In genomic region chr17:47174748-47175215, GRCm38 (mm10) we compare ENCODE assay signal across 9 mouse cellular contexts.
A peak's percentile ranks its signal among the peaks of the same experiment; 100 is the strongest.
DNase-seq lines count a peak whose midpoint lies in the region; ATAC-seq lines count a peak whose summit lies in the region.
"Had no signal": no experiment of that assay in that cellular context is flagged by ENCODE, and none has a peak within 500 bp of the region (broad histone marks: within the 10 kb centered on the region; RNA-seq: fewer than 3 reads in every experiment).

No protein-coding gene starts in this region.

- no peaks in the 10 kb centered on the region for H3K27me3 ChIP-seq in heart, embryonic 10.5 days (ENCODE audit: insufficient read depth, poor library complexity, severe bottlenecking)
- no peaks in the 10 kb centered on the region for H3K27me3 ChIP-seq in lung, embryonic 16.5 days (ENCODE audit: control insufficient read depth, insufficient read depth, low read depth, low read length)
- no peaks in the 10 kb centered on the region for H3K27me3 ChIP-seq in stomach, embryonic 14.5 days (ENCODE audit: control insufficient read depth, insufficient read depth, low read length)
- no peaks in the 10 kb centered on the region for H3K27me3 ChIP-seq in midbrain, embryonic 14.5 days (ENCODE audit: control insufficient read depth, insufficient read depth, low read length)

- DNase-seq in cerebellum, postnatal 10 days = peak; percentile 69 to 80
- no peak for DNase-seq in cerebellum, adult 9-10 months
- DNase-seq in adrenal gland, postnatal 25 days = peak; percentile 84
- DNase-seq in heart, embryonic 10.5 days (ENCODE audit: low spot score) = peak; percentile 92
- peak; percentile 91 for DNase-seq in kidney, postnatal 14 days
- no peak for DNase-seq in midbrain, embryonic 14.5 days

- peak; percentile 91 for ATAC-seq in lung, embryonic 16.5 days (ENCODE audit: low read depth)
- peak; percentile 78; the same call in 1 of the 2 replicates for ATAC-seq in stomach, embryonic 14.5 days (ENCODE audit: insufficient number of reproducible peaks, insufficient read depth, low FRiP score, low read depth)
- no peak for ATAC-seq in midbrain, embryonic 14.5 days (ENCODE audit: low FRiP score, low TSS enrichment)

- H3K4me3 ChIP-seq in heart, embryonic 10.5 days = peak overlapping the region; percentile 47
- peak overlapping the region; percentile 41 for H3K4me3 ChIP-seq in lung, embryonic 16.5 days (ENCODE audit: low read length)
- no peak overlapping the region for H3K4me3 ChIP-seq in stomach, embryonic 14.5 days (ENCODE audit: low read depth, low read length)
- no peak overlapping the region for H3K4me3 ChIP-seq in midbrain, embryonic 14.5 days (replicated peaks; ENCODE audit: low read depth, low read length)
- H3K4me3 ChIP-seq: erythroblast, embryonic 14.5 days had no signal

- H3K9ac ChIP-seq in lung, embryonic 16.5 days (ENCODE audit: low read length) = peak overlapping the region; percentile 48; the same call in 1 of the 2 replicates
- H3K9ac ChIP-seq in stomach, embryonic 14.5 days (replicated peaks; ENCODE audit: low read depth, low read length) = no peak overlapping the region
- H3K9ac ChIP-seq in midbrain, embryonic 14.5 days (replicated peaks; ENCODE audit: low read length) = no peak overlapping the region

- peak overlapping the region; percentile 48 for H3K4me2 ChIP-seq in lung, embryonic 16.5 days (ENCODE audit: low read depth, low read length)
- peak overlapping the region; percentile 30 for H3K4me2 ChIP-seq in stomach, embryonic 14.5 days (replicated peaks; ENCODE audit: low read depth, low read length)
- no peak overlapping the region for H3K4me2 ChIP-seq in midbrain, embryonic 14.5 days (ENCODE audit: low read length)

- WGBS in heart, embryonic 10.5 days = 21% methylated on average over 12 of the region's 12 CpGs
- WGBS in lung, embryonic 16.5 days = 29% methylated on average over 12 of the region's 12 CpGs
- WGBS in stomach, embryonic 14.5 days = 35% methylated on average over 12 of the region's 12 CpGs
- 85% methylated on average over 12 of the region's 12 CpGs for WGBS in midbrain, embryonic 14.5 days

- peak overlapping the region; percentile 47 for H3K27ac ChIP-seq in heart, embryonic 10.5 days
- peak overlapping the region; percentile 82 for H3K27ac ChIP-seq in lung, embryonic 16.5 days (ENCODE audit: low read length)
- no peak overlapping the region; the same call in 1 of the 2 replicates for H3K27ac ChIP-seq in stomach, embryonic 14.5 days (ENCODE audit: low read length)
- no peak overlapping the region for H3K27ac ChIP-seq in midbrain, embryonic 14.5 days (replicated peaks; ENCODE audit: low read depth, low read length)

- H3K9me3 ChIP-seq in heart, embryonic 10.5 days = no peaks in the 10 kb centered on the region
- H3K9me3 ChIP-seq in lung, embryonic 16.5 days (ENCODE audit: control insufficient read depth, low read length) = no peaks in the 10 kb centered on the region
- H3K9me3 ChIP-seq in stomach, embryonic 14.5 days (ENCODE audit: control insufficient read depth, low read depth, low read length) = no peaks in the 10 kb centered on the region
- H3K9me3 ChIP-seq in midbrain, embryonic 14.5 days (ENCODE audit: control insufficient read depth, low read length) = no peaks in the 10 kb centered on the region

- peaks cover 4% of the 10 kb centered on the region; the same call in 1 of the 2 replicates for H3K36me3 ChIP-seq in heart, embryonic 10.5 days
- no peaks in the 10 kb centered on the region for H3K36me3 ChIP-seq in lung, embryonic 16.5 days (ENCODE audit: control insufficient read depth, insufficient read depth, low read length)
- no peaks in the 10 kb centered on the region for H3K36me3 ChIP-seq in stomach, embryonic 14.5 days (ENCODE audit: control insufficient read depth, insufficient read depth, low read length)
- H3K36me3 ChIP-seq in midbrain, embryonic 14.5 days (ENCODE audit: control insufficient read depth, insufficient read depth, low read length) = no peaks in the 10 kb centered on the region

- H3K4me1 ChIP-seq in heart, embryonic 10.5 days = peaks cover 49% of the 10 kb centered on the region
- peaks cover 46% of the 10 kb centered on the region for H3K4me1 ChIP-seq in lung, embryonic 16.5 days (replicated peaks; ENCODE audit: control insufficient read depth, insufficient read depth, low read length)
- peaks cover 33% of the 10 kb centered on the region for H3K4me1 ChIP-seq in stomach, embryonic 14.5 days (ENCODE audit: control insufficient read depth, insufficient read depth, low read length)
- H3K4me1 ChIP-seq in midbrain, embryonic 14.5 days (ENCODE audit: control insufficient read depth, insufficient read depth, low read length) = peaks cover 8% of the 10 kb centered on the region

Comparison
In these comparisons a context has a peak if more than half of its experiments do, and no peak if none do; other contexts are left out.
1. DNase-seq: peak in cerebellum, postnatal 10 days (2 of 2), adrenal gland, postnatal 25 days (single experiment), heart, embryonic 10.5 days (single experiment) and kidney, postnatal 14 days (single experiment); none in cerebellum, adult 9-10 months (single experiment) and midbrain, embryonic 14.5 days (single experiment).
2. H3K27ac ChIP-seq: peak in heart, embryonic 10.5 days (single experiment) and lung, embryonic 16.5 days (single experiment); none in stomach, embryonic 14.5 days (single experiment) and midbrain, embryonic 14.5 days (single experiment).
3. H3K4me3 ChIP-seq: peak in heart, embryonic 10.5 days (single experiment) and lung, embryonic 16.5 days (single experiment); none in stomach, embryonic 14.5 days (single experiment) and midbrain, embryonic 14.5 days (single experiment).